In genomic region chr4:59674929-59675679, GRCm38 (mm10) we compare ENCODE assay signal across 22 mouse cellular contexts. TPM values are rescaled to one million over a fixed set of nuclear protein-coding genes. Genes with fewer than 3 reads are reported as not detected.
DNase-seq lines count a peak whose midpoint lies in the region; ATAC-seq and TF ChIP-seq lines count a peak whose summit lies in the region.
"Had no signal": no experiment of that assay in that cellular context is flagged by ENCODE, and none has a peak within 500 bp of the region (broad histone marks: within the 10 kb centered on the region; RNA-seq: fewer than 3 reads in every experiment).

No protein-coding gene starts in this region.

- DNase-seq in liver, embryonic 13.5 days = no peak
- DNase-seq in liver, postnatal 0 days = no peak
- DNase-seq in thymus, postnatal 4 days = no peak
- no peak for DNase-seq in cerebellum, adult 2 months
- DNase-seq: adrenal gland, adult 2 months; cerebellum, adult 9-11 months; gastrocnemius, postnatal 25 days; heart, adult 2 months; heart, postnatal 4 days; kidney, postnatal 36 days; left cerebral cortex, postnatal 4 days; right cerebral cortex, postnatal 14 days; thymus, adult 2 months had no signal

- H3K4me2 ChIP-seq in liver, embryonic 13.5 days = no peak overlapping the region; the same call in 1 of the 2 replicates
- no peak overlapping the region for H3K4me2 ChIP-seq in liver, postnatal 0 days (ENCODE audit: low read depth, low read length)
- H3K4me2 ChIP-seq in neural tube, embryonic 13.5 days = no peak overlapping the region
- H3K4me2 ChIP-seq in neural tube, embryonic 15.5 days = no peak overlapping the region
- H3K4me2 ChIP-seq in midbrain, embryonic 12.5 days (replicated peaks) = no peak overlapping the region
- H3K4me2 ChIP-seq: embryonic facial prominence, embryonic 12.5 days; heart, embryonic 15.5 days; stomach, embryonic 15.5 days had no signal

- H3K36me3 ChIP-seq in liver, embryonic 13.5 days = no peaks in the 10 kb centered on the region
- no peaks in the 10 kb centered on the region for H3K36me3 ChIP-seq in liver, postnatal 0 days (replicated peaks; ENCODE audit: insufficient read depth, low read length)
- no peaks in the 10 kb centered on the region for H3K36me3 ChIP-seq in neural tube, embryonic 13.5 days
- H3K36me3 ChIP-seq in neural tube, embryonic 15.5 days = no peaks in the 10 kb centered on the region
- no peaks in the 10 kb centered on the region for H3K36me3 ChIP-seq in midbrain, embryonic 12.5 days
- H3K36me3 ChIP-seq: embryonic facial prominence, embryonic 12.5 days; heart, embryonic 15.5 days; stomach, embryonic 15.5 days had no signal

- TF ChIP-seq POLR2A in cerebellum, adult 2 months (IDR thresholded peaks at IDR 0.05; ENCODE audit: borderline replicate concordance, insufficient read depth, low read length) = no peak

- ATAC-seq in liver, embryonic 13.5 days (ENCODE audit: low read depth) = no peak
- ATAC-seq in liver, postnatal 0 days = no peak
- ATAC-seq in neural tube, embryonic 13.5 days (ENCODE audit: low read depth) = no peak
- ATAC-seq in neural tube, embryonic 15.5 days (ENCODE audit: low FRiP score) = no peak
- ATAC-seq in midbrain, embryonic 12.5 days (ENCODE audit: low FRiP score, low read depth) = no peak
- ATAC-seq: intestine, embryonic 16.5 days had no signal

- no peak for TF ChIP-seq EP300 in liver, postnatal 0 days (IDR thresholded peaks at IDR 0.05; ENCODE audit: low read depth)

- no peak overlapping the region for H3K9ac ChIP-seq in liver, embryonic 13.5 days
- H3K9ac ChIP-seq in liver, postnatal 0 days (replicated peaks) = no peak overlapping the region
- no peak overlapping the region for H3K9ac ChIP-seq in neural tube, embryonic 13.5 days
- H3K9ac ChIP-seq in neural tube, embryonic 15.5 days (replicated peaks) = no peak overlapping the region
- H3K9ac ChIP-seq in midbrain, embryonic 12.5 days (replicated peaks) = no peak overlapping the region
- H3K9ac ChIP-seq: embryonic facial prominence, embryonic 12.5 days; heart, embryonic 15.5 days; stomach, embryonic 15.5 days had no signal

- no peak overlapping the region for H3K4me3 ChIP-seq in liver, embryonic 13.5 days (replicated peaks)
- no peak overlapping the region for H3K4me3 ChIP-seq in liver, postnatal 0 days (ENCODE audit: low read depth, low read length)
- no peak overlapping the region for H3K4me3 ChIP-seq in neural tube, embryonic 13.5 days
- H3K4me3 ChIP-seq in neural tube, embryonic 15.5 days (replicated peaks) = no peak overlapping the region
- H3K4me3 ChIP-seq in midbrain, embryonic 12.5 days = no peak overlapping the region
- no peak overlapping the region for H3K4me3 ChIP-seq in cerebellum, adult 2 months (replicated peaks; ENCODE audit: insufficient read depth, low read depth, low read length)
- H3K4me3 ChIP-seq: embryonic facial prominence, embryonic 12.5 days; heart, adult 2 months; heart, embryonic 15.5 days; left cerebral cortex, adult 2 months; stomach, embryonic 15.5 days had no signal

- 76% methylated on average over 8 of the region's 8 CpGs for WGBS in liver, embryonic 13.5 days (ENCODE audit: insufficient replicate concordance)
- 75% methylated on average over 8 of the region's 8 CpGs for WGBS in liver, postnatal 0 days (ENCODE audit: insufficient replicate concordance)
- WGBS in neural tube, embryonic 13.5 days = 65% methylated on average over 8 of the region's 8 CpGs
- 63% methylated on average over 8 of the region's 8 CpGs for WGBS in neural tube, embryonic 15.5 days
- 79% methylated on average over 8 of the region's 8 CpGs for WGBS in midbrain, embryonic 12.5 days
- 91% methylated on average over 8 of the region's 8 CpGs for WGBS in cerebellum, adult 2 months

- no peaks in the 10 kb centered on the region for H3K9me3 ChIP-seq in liver, embryonic 13.5 days (replicated peaks)
- H3K9me3 ChIP-seq in liver, postnatal 0 days (ENCODE audit: low read length) = no peaks in the 10 kb centered on the region
- no peaks in the 10 kb centered on the region for H3K9me3 ChIP-seq in neural tube, embryonic 13.5 days
- no peaks in the 10 kb centered on the region for H3K9me3 ChIP-seq in neural tube, embryonic 15.5 days (replicated peaks)
- no peaks in the 10 kb centered on the region for H3K9me3 ChIP-seq in midbrain, embryonic 12.5 days
- H3K9me3 ChIP-seq: embryonic facial prominence, embryonic 12.5 days; heart, embryonic 15.5 days; stomach, embryonic 15.5 days had no signal

- H3K4me1 ChIP-seq in liver, embryonic 13.5 days (replicated peaks) = peaks cover 56% of the 10 kb centered on the region
- peaks cover 12% of the 10 kb centered on the region for H3K4me1 ChIP-seq in liver, postnatal 0 days (ENCODE audit: insufficient read depth)
- peaks cover 10% of the 10 kb centered on the region for H3K4me1 ChIP-seq in neural tube, embryonic 13.5 days (replicated peaks)
- H3K4me1 ChIP-seq in neural tube, embryonic 15.5 days = peaks cover 5% of the 10 kb centered on the region; the same call in 1 of the 2 replicates
- H3K4me1 ChIP-seq in midbrain, embryonic 12.5 days = peaks cover 5% of the 10 kb centered on the region
- no peaks in the 10 kb centered on the region for H3K4me1 ChIP-seq in cerebellum, adult 2 months (ENCODE audit: control insufficient read depth, insufficient read depth, low read length)
- H3K4me1 ChIP-seq: embryonic facial prominence, embryonic 12.5 days; stomach, embryonic 15.5 days had no signal

- no peaks in the 10 kb centered on the region for H3K27me3 ChIP-seq in liver, embryonic 13.5 days
- H3K27me3 ChIP-seq in liver, postnatal 0 days (ENCODE audit: insufficient read depth, low read length) = no peaks in the 10 kb centered on the region
- H3K27me3 ChIP-seq in neural tube, embryonic 13.5 days = no peaks in the 10 kb centered on the region
- no peaks in the 10 kb centered on the region for H3K27me3 ChIP-seq in neural tube, embryonic 15.5 days (replicated peaks)
- no peaks in the 10 kb centered on the region for H3K27me3 ChIP-seq in midbrain, embryonic 12.5 days
- no peaks in the 10 kb centered on the region for H3K27me3 ChIP-seq in cerebellum, adult 2 months (ENCODE audit: control insufficient read depth, insufficient read depth, low read length)
- H3K27me3 ChIP-seq: embryonic facial prominence, embryonic 12.5 days; heart, embryonic 15.5 days; stomach, embryonic 15.5 days had no signal

- TF ChIP-seq CTCF in liver, postnatal 0 days (IDR thresholded peaks at IDR 0.05; ENCODE audit: low read depth) = no peak
- no peak for TF ChIP-seq CTCF in cerebellum, adult 2 months (IDR thresholded peaks at IDR 0.05; ENCODE audit: borderline replicate concordance, insufficient read depth, low read depth, low read length)

- peak overlapping the region; percentile 53 for H3K27ac ChIP-seq in liver, embryonic 13.5 days
- H3K27ac ChIP-seq in liver, postnatal 0 days (ENCODE audit: low read depth) = no peak overlapping the region; the same call in 1 of the 2 replicates
- H3K27ac ChIP-seq in neural tube, embryonic 13.5 days (replicated peaks) = peak overlapping the region; percentile 54; the same call in 1 of the 2 replicates
- H3K27ac ChIP-seq in neural tube, embryonic 15.5 days (replicated peaks) = no peak overlapping the region
- peak overlapping the region; percentile 61 for H3K27ac ChIP-seq in midbrain, embryonic 12.5 days (replicated peaks)
- H3K27ac ChIP-seq in cerebellum, adult 2 months (ENCODE audit: insufficient read depth, low read length) = no peak overlapping the region
- H3K27ac ChIP-seq: embryonic facial prominence, embryonic 12.5 days; heart, adult 2 months; heart, embryonic 15.5 days; left cerebral cortex, adult 2 months; macrophage; stomach, embryonic 15.5 days had no signal

RNA-seq across cellular contexts. Expression of gene E130308A19Rik, which starts 49.1 kb away (rescaled TPM):
- 8.1 and 9.5 TPM in 2 replicates for polyA plus RNA-seq in liver, embryonic 13.5 days (2015; fragmentation: Nextera tagmentation; extraction: Ambion mirVana)
- polyA plus RNA-seq in liver, postnatal 0 days (2015; fragmentation: Nextera tagmentation; extraction: Ambion mirVana) = 5.4 and 5.5 TPM in 2 replicates
- polyA plus RNA-seq in neural tube, embryonic 13.5 days (2015; fragmentation: Nextera tagmentation; extraction: Ambion mirVana) = 60.5 TPM in 2 replicates
- polyA plus RNA-seq in neural tube, embryonic 15.5 days (2015; fragmentation: Nextera tagmentation; extraction: Ambion mirVana) = 45.7 and 45.8 TPM in 2 replicates
- 60.5 and 69.0 TPM in 2 replicates for polyA plus RNA-seq in midbrain, embryonic 12.5 days (2016; fragmentation: Nextera tagmentation; extraction: Ambion mirVana)
- polyA plus RNA-seq in cerebellum, adult 2 months (2012; rRNA removed) = 8.8 and 10.4 TPM in 2 replicates

Comparison
In these comparisons a context has a peak if more than half of its experiments do, and no peak if none do; other contexts are left out.
1. H3K27ac ChIP-seq: peak in liver, embryonic 13.5 days (single experiment), neural tube, embryonic 13.5 days (single experiment) and midbrain, embryonic 12.5 days (single experiment); none in liver, postnatal 0 days (single experiment), neural tube, embryonic 15.5 days (single experiment) and cerebellum, adult 2 months (single experiment).